Mouse (Mus musculus): ENCODE results near the gene Selp.

DNA sequence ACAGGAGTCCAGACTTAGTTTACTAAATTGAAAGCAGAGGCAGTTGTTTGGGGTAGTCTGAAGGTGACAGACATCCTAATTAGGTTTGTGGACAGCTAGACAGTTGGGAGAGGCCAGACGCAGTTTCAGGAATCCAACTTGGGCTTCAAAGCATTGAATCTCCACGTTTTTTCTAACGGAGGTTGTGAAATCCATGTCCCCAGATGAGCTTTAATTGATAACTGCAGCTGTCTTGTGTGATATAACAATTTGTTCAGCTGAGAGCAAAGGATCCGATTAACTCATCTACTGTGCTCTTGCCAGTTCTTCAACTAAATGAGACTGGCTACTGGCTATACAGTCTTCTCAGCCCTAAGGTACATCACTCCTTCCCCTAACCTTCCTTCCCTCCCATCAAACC lies 43.5 kb downstream of the Selp start:
- TF ChIP-seq CTCF (IDR thresholded peaks at IDR 0.05) (no peak), EP300 (IDR thresholded peaks at IDR 0.05; ENCODE audit: insufficient read depth, low read depth, low read length) (no peak), POLR2A (IDR thresholded peaks at IDR 0.05; ENCODE audit: insufficient read depth, low read depth, low read length) (no peak)

All from heart, adult 2 months (tissue).